Mouse (Mus musculus) pancreas, adult 10 weeks (tissue): ENCODE measurements around the gene Mob3a. TPM values are rescaled to one million over a fixed set of nuclear protein-coding genes. Genes with fewer than 3 reads are reported as not detected.

ENCODE experiments used
- polyA plus RNA-seq: library from polyadenylated mRNA; stranded (reverse); fragments of 350-450 nt; fragmentation: Illumina TruSeq; extraction: RNeasy Lipid Tissue Mini Kit (QIAGEN cat#74804); gene quantifications from one replicate; pipeline ENCODE4 v1.2.3, GENCODE M21; 2015; ENCODE audit warnings: low read depth, low replicate concordance; ENCODE audit not compliant: insufficient read depth

Gene Mob3a
- 3.8 TPM for polyA plus RNA-seq

GRCm38 (mm10) chr10:80701721-80702535, at the start of gene Mob3a, which contains the start of gene Izumo4:
TSS of gene Mob3a (minus strand) at chr10:80701977.
TSS of gene Izumo4 (plus strand) at chr10:80702184.

GRCm38 (mm10) chr10:80742180-80742978, 40.6 kb upstream of the Mob3a start, which contains the start of gene Ap3d1:
TSS of gene Ap3d1 (minus strand) at chr10:80742264.

GRCm38 (mm10) chr10:80677942-80678436, 23.8 kb downstream of the Mob3a start, which contains the start of gene Mknk2:
TSS of gene Mknk2 (minus strand) at chr10:80678112.

GRCm38 (mm10) chr10:80656863-80657623, 44.7 kb downstream of the Mob3a start, which contains the start of gene Btbd2:
TSS of gene Btbd2 (minus strand) at chr10:80657071.

Other genes starting within 250 kb of the Mob3a start
- not detected for gene Onecut3, start 207.1 kb downstream of the Mob3a start, polyA plus RNA-seq
- gene Atp8b3, start 162.9 kb downstream of the Mob3a start, polyA plus RNA-seq: not detected
- 6.7 TPM for gene Rexo1, start 140.4 kb downstream of the Mob3a start, polyA plus RNA-seq
- 3.2 TPM for gene Klf16, start 124.7 kb downstream of the Mob3a start, polyA plus RNA-seq
- 20.8 TPM for gene Abhd17a, start 111.6 kb downstream of the Mob3a start, polyA plus RNA-seq
- 17.1 TPM for gene Scamp4, start 99.1 kb downstream of the Mob3a start, polyA plus RNA-seq
- not detected for gene Adat3, start 99.1 kb downstream of the Mob3a start, polyA plus RNA-seq
- gene Gm49322, start 96.0 kb downstream of the Mob3a start, polyA plus RNA-seq: 1.0 TPM
- gene Csnk1g2, start 79.1 kb downstream of the Mob3a start, polyA plus RNA-seq: 47.7 TPM
- 7.6 TPM for gene Btbd2, start 44.9 kb downstream of the Mob3a start, polyA plus RNA-seq
- gene Mknk2, start 23.9 kb downstream of the Mob3a start, polyA plus RNA-seq: 15.8 TPM
- 24.6 TPM for gene Izumo4, start 207 bp upstream of the Mob3a start, polyA plus RNA-seq
- gene Ap3d1, start 40.3 kb upstream of the Mob3a start, polyA plus RNA-seq: 48.4 TPM
- 7.8 TPM for gene Dot1l, start 53.2 kb upstream of the Mob3a start, polyA plus RNA-seq
- 9.5 TPM for gene Sf3a2, start 96.2 kb upstream of the Mob3a start, polyA plus RNA-seq
- 17.7 TPM for gene Plekhj1, start 96.6 kb upstream of the Mob3a start, polyA plus RNA-seq
- gene Amh, start 103.3 kb upstream of the Mob3a start, polyA plus RNA-seq: not detected
- not detected for gene Jsrp1, start 111.5 kb upstream of the Mob3a start, polyA plus RNA-seq
- 185 TPM for gene Oaz1, start 124.7 kb upstream of the Mob3a start, polyA plus RNA-seq
- not detected for gene Lingo3, start 142.1 kb upstream of the Mob3a start, polyA plus RNA-seq
- 38.7 TPM for gene Lsm7, start 153.2 kb upstream of the Mob3a start, polyA plus RNA-seq
- 7.9 TPM for gene Sppl2b, start 153.3 kb upstream of the Mob3a start, polyA plus RNA-seq
- gene Tmprss9, start 169.9 kb upstream of the Mob3a start, polyA plus RNA-seq: not detected
- 31.2 TPM for gene Timm13, start 199.0 kb upstream of the Mob3a start, polyA plus RNA-seq
- 2.3 TPM for gene Lmnb2, start 216.3 kb upstream of the Mob3a start, polyA plus RNA-seq
- gene Gadd45b, start 228.1 kb upstream of the Mob3a start, polyA plus RNA-seq: 4.3 TPM